Mouse (Mus musculus) Patski (cell line): ENCODE data around the gene Gbx2. TPM values are rescaled to one million over a fixed set of nuclear protein-coding genes. Genes with fewer than 3 reads are reported as not detected.

Experiments
- ATAC-seq: fragments of 100-300 bp; one replicate; pipeline ENCODE4 v1.8.0; 2021
- CTCF ChIA-PET: fragments of 350-600 bp; sonication (Branson Sonifier 250); formaldehyde crosslinking; loops from one replicate; lab custom pipeline; 2022; ENCODE audit warnings: inconsistent platforms; lab: Charles Lee
- POLR2A ChIA-PET: fragments of 350-600 bp; sonication (Branson Sonifier 250); formaldehyde crosslinking; loops from one replicate; lab custom pipeline; 2022; ENCODE audit warnings: antibody characterized with exemption, inconsistent platforms; lab: Charles Lee
- DNase-seq: peaks from one replicate; pipeline ENCODE4 v3.0.0-alpha.2; 2011; ENCODE audit warnings: low read depth, low spot score
- H3K27me3 ChIP-seq: fragments of 371-371 bp; one replicate; pipeline ENCODE4 v1.5.1; 2021
- CTCF ChIP-seq: fragments of 100-300 bp; IDR thresholded peaks from one replicate; pipeline ENCODE4 v1.5.1; 2021
- in situ Hi-C: fragments of 300-500 bp; cut with MboI; formaldehyde crosslinking; loops from 3 replicates; pipeline ENCODE4 v1.11.1; 2018; ENCODE audit warnings: low pct_unique_long_range_greater_than_20kb, mixed read lengths
- polyA plus RNA-seq: library from polyadenylated mRNA; unstranded; gene quantifications from one replicate; pipeline ENCODE4 v1.2.3, GENCODE M21; 2021

Gene Gbx2
- polyA plus RNA-seq, 1 experiment from 2014 or later: 3.4 TPM

- peaks cover 5% of the 10 kb centered on the region for H3K27me3 ChIP-seq
- TF ChIP-seq CTCF: no peak
- no peak for DNase-seq
- ChIA-PET CTCF (no interaction called here), POLR2A (no interaction called here)
- no peak for ATAC-seq
- in situ Hi-C loops: no loop called here
Observed at GRCm38 (mm10) chr1:89913611-89914010, 17.4 kb downstream of the Gbx2 start.

- DNase-seq (no peak), ATAC-seq (no peak)
Observed at GRCm38 (mm10) chr1:89912392-89912791, 18.6 kb downstream of the Gbx2 start.

GRCm38 (mm10) chr1:89909796-89910195 lies 21.2 kb downstream of the Gbx2 start:
- ChIA-PET POLR2A (interaction anchor here (0.6 kb wide), 1 partner anchor 119 kb away, joined by 7 read pairs; no protein-coding TSS in a partner anchor), CTCF (interaction anchor here (0.6 kb wide), 1 partner anchor 11 kb away, joined by 3 read pairs; no protein-coding TSS in a partner anchor)
- DNase-seq: no peak

More at GRCm38 (mm10) chr1:89912392-89912791, 18.6 kb downstream of the Gbx2 start:
- CTCF ChIA-PET: no interaction called here
- TF ChIP-seq CTCF: no peak
- in situ Hi-C loops: no loop called here
- H3K27me3 ChIP-seq: peaks cover 5% of the 10 kb centered on the region
- POLR2A ChIA-PET: no interaction called here

GRCm38 (mm10) chr1:89902641-89903040 lies 28.3 kb downstream of the Gbx2 start:
- no peak for TF ChIP-seq CTCF
- in situ Hi-C loops: no loop called here
- ATAC-seq (no peak), DNase-seq (no peak)
- ChIA-PET CTCF (no interaction called here), POLR2A (interaction anchor here (0.6 kb wide), 1 partner anchor 11 kb away, joined by 5 read pairs; no protein-coding TSS in a partner anchor)
- no peaks in the 10 kb centered on the region for H3K27me3 ChIP-seq

More at GRCm38 (mm10) chr1:89909796-89910195, 21.2 kb downstream of the Gbx2 start:
- peaks cover 5% of the 10 kb centered on the region for H3K27me3 ChIP-seq
- in situ Hi-C loops: no loop called here
- ATAC-seq: no peak
- TF ChIP-seq CTCF: no peak

GRCm38 (mm10) chr1:89902236-89902635 lies 28.7 kb downstream of the Gbx2 start:
- DNase-seq (no peak), ATAC-seq (no peak)
- no peak for TF ChIP-seq CTCF
- no peaks in the 10 kb centered on the region for H3K27me3 ChIP-seq
- in situ Hi-C loops: no loop called here
- CTCF ChIA-PET: no interaction called here
- POLR2A ChIA-PET: no interaction called here

- no peaks in the 10 kb centered on the region for H3K27me3 ChIP-seq
- ATAC-seq (no peak), DNase-seq (no peak)
- CTCF ChIA-PET: no interaction called here
- in situ Hi-C loops: no loop called here
- no peak for TF ChIP-seq CTCF
- POLR2A ChIA-PET: interaction anchor here (0.6 kb wide), 1 partner anchor 93 kb away, joined by 3 read pairs; no protein-coding TSS in a partner anchor
Observed at GRCm38 (mm10) chr1:89901381-89901780, 29.6 kb downstream of the Gbx2 start.

GRCm38 (mm10) chr1:89899761-89900445 lies 31.1 kb downstream of the Gbx2 start:
- DNase-seq (no peak), ATAC-seq (no peak)
- POLR2A ChIA-PET: no interaction called here
- in situ Hi-C loops: no loop called here
- H3K27me3 ChIP-seq: no peaks in the 10 kb centered on the region
- CTCF ChIA-PET: no interaction called here
- TF ChIP-seq CTCF: no peak

- ChIA-PET CTCF (no interaction called here), POLR2A (interaction anchor here (1.3 kb wide), 1 partner anchor 18 kb away, joined by 4 read pairs; no protein-coding TSS in a partner anchor)
- ATAC-seq (no peak), DNase-seq (no peak)
- in situ Hi-C loops: no loop called here
- TF ChIP-seq CTCF: no peak
- no peaks in the 10 kb centered on the region for H3K27me3 ChIP-seq
Observed at GRCm38 (mm10) chr1:89899036-89899435, 31.9 kb downstream of the Gbx2 start.

- H3K27me3 ChIP-seq: no peaks in the 10 kb centered on the region
- no peak for ATAC-seq
- CTCF ChIA-PET: no interaction called here
- in situ Hi-C loops: no loop called here
- no peak for DNase-seq
- TF ChIP-seq CTCF: no peak
- POLR2A ChIA-PET: no interaction called here
Observed at GRCm38 (mm10) chr1:89895801-89896200, 35.2 kb downstream of the Gbx2 start.

- ChIA-PET CTCF (no interaction called here), POLR2A (interaction anchor here (1.0 kb wide), 1 partner anchor 11 kb away, joined by 5 read pairs; no protein-coding TSS in a partner anchor)
- in situ Hi-C loops: no loop called here
- DNase-seq (no peak), ATAC-seq (no peak)
- no peaks in the 10 kb centered on the region for H3K27me3 ChIP-seq
- TF ChIP-seq CTCF: no peak
Observed at GRCm38 (mm10) chr1:89892281-89892680, 38.7 kb downstream of the Gbx2 start.

- in situ Hi-C loops: no loop called here
- POLR2A ChIA-PET: interaction anchor here (1.0 kb wide), 1 partner anchor 12 kb away, joined by 5 read pairs; no protein-coding TSS in a partner anchor
- ATAC-seq: no peak
- no peak for TF ChIP-seq CTCF
- H3K27me3 ChIP-seq: no peaks in the 10 kb centered on the region
- no peak for DNase-seq
- CTCF ChIA-PET: no interaction called here
Observed at GRCm38 (mm10) chr1:89891400-89891799, 39.6 kb downstream of the Gbx2 start.
